Mouse (Mus musculus) spleen, adult 2 months (tissue): Measurements from ENCODE around the gene Fancd2os.

Source experiments
- CTCF ChIP-seq: fragments of 200-500 bp; IDR thresholded peaks from 2 replicates; pipeline ENCODE4 v1.5.1; 2011; ENCODE audit warnings: mild to moderate bottlenecking, inconsistent platforms; ENCODE audit not compliant: insufficient read depth, insufficient read length, insufficient replicate concordance; ENCODE audit errors: extremely low read depth
- POLR2A ChIP-seq: fragments of 200-500 bp; IDR thresholded peaks from 2 replicates; pipeline ENCODE4 v1.6.1; 2011; ENCODE audit warnings: low read depth, low read length, inconsistent platforms

- TF ChIP-seq CTCF (no peak), POLR2A (no peak)
Observed at GRCm38 (mm10) chr6:113612258-113612969, 11.9 kb upstream of the Fancd2os start.
